Mouse (Mus musculus) G1E (cell line): Measurements from ENCODE around the gene Cant1.

Source experiments
- CTCF ChIP-seq: IDR thresholded peaks from 2 replicates; pipeline ENCODE4 v1.5.1; 2012; ENCODE audit warnings: low read depth, low read length, inconsistent platforms, mixed read lengths
- GATA1 ChIP-seq: IDR thresholded peaks from 2 replicates; pipeline ENCODE4 v1.6.1; 2012; ENCODE audit warnings: borderline replicate concordance, low read length, inconsistent platforms, mixed read lengths
- POLR2AphosphoS5 ChIP-seq: IDR thresholded peaks from 2 replicates; pipeline ENCODE4 v1.6.1; 2012; ENCODE audit warnings: low read depth, low read length, inconsistent platforms; ENCODE audit not compliant: insufficient replicate concordance
- TAL1 ChIP-seq: conservative IDR thresholded peaks from 2 replicates; pipeline ENCODE4 v1.6.1; 2012; ENCODE audit warnings: low read depth, low read length, inconsistent platforms, mixed read lengths

DNA sequence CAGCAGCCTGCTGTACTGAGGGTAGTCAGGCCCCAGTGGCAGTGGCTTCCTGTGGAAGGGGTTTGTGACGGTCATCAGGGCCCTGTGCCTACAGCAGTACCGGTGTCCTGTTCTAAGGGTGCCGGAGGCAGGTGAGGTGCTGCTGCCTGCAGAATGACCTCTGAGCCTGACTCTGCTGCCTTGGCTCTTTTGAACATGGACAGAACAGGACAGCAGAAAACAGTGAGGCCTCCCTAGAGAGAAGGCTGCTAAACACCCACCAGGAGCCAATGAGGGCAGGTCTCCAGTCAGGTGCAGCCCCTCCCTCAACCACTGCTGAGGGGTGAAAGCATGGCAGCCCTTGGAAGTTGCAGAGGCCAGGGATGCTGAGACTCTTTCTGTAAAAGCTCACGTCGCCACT is 12.4 kb downstream of the Cant1 start:
- TF ChIP-seq CTCF (no peak), TAL1 (no peak), POLR2AphosphoS5 (no peak), GATA1 (no peak)
